9 mouse cellular contexts compared by ENCODE assay signal in genomic region chr10:25426058-25426457, GRCm38 (mm10).
DNase-seq lines count a peak whose midpoint lies in the region; ATAC-seq and TF ChIP-seq lines count a peak whose summit lies in the region.
"Had no signal": no experiment of that assay in that cellular context is flagged by ENCODE, and none has a peak within 500 bp of the region (broad histone marks: within the 10 kb centered on the region; RNA-seq: fewer than 3 reads in every experiment).

No protein-coding gene starts in this region.

- no peaks in the 10 kb centered on the region for H3K27me3 ChIP-seq in limb, embryonic 14.5 days (ENCODE audit: control insufficient read depth, insufficient read depth, low read length)
- no peaks in the 10 kb centered on the region for H3K27me3 ChIP-seq in hindbrain, embryonic 13.5 days
- H3K27me3 ChIP-seq: forebrain, embryonic 12.5 days had no signal

- no peaks in the 10 kb centered on the region for H3K36me3 ChIP-seq in limb, embryonic 14.5 days (ENCODE audit: control insufficient read depth, insufficient read depth, low read length)
- no peaks in the 10 kb centered on the region for H3K36me3 ChIP-seq in hindbrain, embryonic 13.5 days
- H3K36me3 ChIP-seq: forebrain, embryonic 12.5 days had no signal

- 11% methylated on average over 1 of the region's 1 CpGs for WGBS in limb, embryonic 14.5 days
- WGBS in hindbrain, embryonic 13.5 days, result 42% methylated on average over 1 of the region's 1 CpGs

- H3K27ac ChIP-seq in limb, embryonic 14.5 days (replicated peaks; ENCODE audit: low read depth, low read length), result no peak overlapping the region
- no peak overlapping the region for H3K27ac ChIP-seq in hindbrain, embryonic 13.5 days
- H3K27ac ChIP-seq: forebrain, embryonic 12.5 days had no signal

- no peak for TF ChIP-seq POLR2A in limb, embryonic 14.5 days (IDR thresholded peaks at IDR 0.05; ENCODE audit: borderline replicate concordance, extremely low read depth, insufficient read depth, insufficient read length)

- intact Hi-C loops in gastrocnemius, postnatal 14 days (cut with DNase I; ENCODE audit: low total_unique reads), result no loop called here
- intact Hi-C loops in heart, postnatal 10 days (cut with DNase I), result no loop called here

- no peak overlapping the region for H3K4me2 ChIP-seq in limb, embryonic 14.5 days (replicated peaks; ENCODE audit: low read depth, low read length, severe bottlenecking)
- H3K4me2 ChIP-seq in hindbrain, embryonic 13.5 days, result no peak overlapping the region
- H3K4me2 ChIP-seq: forebrain, embryonic 12.5 days had no signal

- H3K9ac ChIP-seq in limb, embryonic 14.5 days (ENCODE audit: low read depth, low read length, severe bottlenecking), result no peak overlapping the region
- H3K9ac ChIP-seq in hindbrain, embryonic 13.5 days, result no peak overlapping the region
- H3K9ac ChIP-seq: forebrain, embryonic 12.5 days had no signal

- H3K4me1 ChIP-seq in limb, embryonic 14.5 days (ENCODE audit: control insufficient read depth, insufficient read depth, low read length), result peaks cover 28% of the 10 kb centered on the region
- H3K4me1 ChIP-seq in hindbrain, embryonic 13.5 days (replicated peaks), result no peaks in the 10 kb centered on the region; the same call in 1 of the 2 replicates

- H3K4me3 ChIP-seq in limb, embryonic 14.5 days (replicated peaks; ENCODE audit: low read length), result no peak overlapping the region
- no peak overlapping the region for H3K4me3 ChIP-seq in hindbrain, embryonic 13.5 days
- H3K4me3 ChIP-seq: forebrain, embryonic 12.5 days had no signal

- no peaks in the 10 kb centered on the region for H3K9me3 ChIP-seq in limb, embryonic 14.5 days (ENCODE audit: control insufficient read depth, low read length)
- H3K9me3 ChIP-seq in hindbrain, embryonic 13.5 days, result no peaks in the 10 kb centered on the region
- H3K9me3 ChIP-seq: forebrain, embryonic 12.5 days had no signal

- DNase-seq in gastrocnemius, postnatal 14 days, result peak; percentile 40
- DNase-seq in gastrocnemius, postnatal 25 days, result no peak
- DNase-seq in NIH3T3 (ENCODE audit: low read depth), result peak; percentile 31
- peak; percentile 68 to 73 for DNase-seq in heart, postnatal 10 days
- peak; percentile 82 for DNase-seq in limb, embryonic 14.5 days (ENCODE audit: low spot score)
- no peak for DNase-seq in left cerebral cortex, adult 11 months (ENCODE audit: low spot score)
- DNase-seq in natural killer cell, adult 2 months (ENCODE audit: low spot score in 2 of 2), result no peak

- peak; percentile 74 for ATAC-seq in limb, embryonic 14.5 days (ENCODE audit: low FRiP score, low read depth)
- no peak for ATAC-seq in hindbrain, embryonic 13.5 days (ENCODE audit: low FRiP score)

Comparison
In these comparisons a context has a peak if more than half of its experiments do, and no peak if none do; other contexts are left out.
1. DNase-seq: peak in gastrocnemius, postnatal 14 days (single experiment), NIH3T3 (single experiment), heart, postnatal 10 days (2 of 2) and limb, embryonic 14.5 days (single experiment); none in gastrocnemius, postnatal 25 days (single experiment), left cerebral cortex, adult 11 months (single experiment) and natural killer cell, adult 2 months (0 of 2).